Mouse (Mus musculus) midbrain, embryonic 14.5 days (tissue): ENCODE measurements around the gene Mat2a. TPM values are rescaled to one million over a fixed set of nuclear protein-coding genes. Genes with fewer than 3 reads are reported as not detected.

ENCODE experiments used
- ATAC-seq: fragments of 200-750 bp; cut with Nextera tagmentation; 2 replicates; pipeline ENCODE4 v1.8.0; 2017; ENCODE audit warnings: moderate number of reproducible peaks, moderate library complexity; ENCODE audit not compliant: low FRiP score, low TSS enrichment
- DNase-seq: peaks from one replicate; pipeline ENCODE4 v3.0.0-alpha.2; 2015
- H3K27ac ChIP-seq: fragments of 300-500 bp; sonication (generic); replicated peaks from 2 replicates; pipeline ENCODE4 v1.5.1; 2014; ENCODE audit warnings: mild to moderate bottlenecking, low read depth, low read length, moderate library complexity
- H3K27me3 ChIP-seq: fragments of 300-500 bp; sonication (generic); 2 replicates; pipeline ENCODE4 v1.6.1; 2014; ENCODE audit warnings: low read length, control low read depth, mixed read lengths; ENCODE audit not compliant: control insufficient read depth, insufficient read depth
- H3K36me3 ChIP-seq: fragments of 300-500 bp; sonication (generic); 2 replicates; pipeline ENCODE4 v1.6.1; 2014; ENCODE audit warnings: low read length, control low read depth; ENCODE audit not compliant: control insufficient read depth, insufficient read depth
- H3K4me1 ChIP-seq: fragments of 300-500 bp; sonication (generic); 2 replicates; pipeline ENCODE4 v1.6.1; 2014; ENCODE audit warnings: mild to moderate bottlenecking, antibody characterized with exemption, low read length, control low read depth; ENCODE audit not compliant: control insufficient read depth, insufficient read depth
- H3K4me2 ChIP-seq: fragments of 300-500 bp; sonication (generic); 2 replicates; pipeline ENCODE4 v1.6.1; 2014; ENCODE audit warnings: mild to moderate bottlenecking, low read length, moderate library complexity
- H3K4me3 ChIP-seq: fragments of 300-500 bp; sonication (generic); replicated peaks from 2 replicates; pipeline ENCODE4 v1.5.1; 2014; ENCODE audit warnings: low read depth, low read length
- H3K9ac ChIP-seq: fragments of 300-500 bp; sonication (generic); replicated peaks from 2 replicates; pipeline ENCODE4 v1.6.1; 2014; ENCODE audit warnings: mild to moderate bottlenecking, low read length, moderate library complexity
- H3K9me3 ChIP-seq: fragments of 300-500 bp; sonication (generic); 2 replicates; pipeline ENCODE4 v1.6.1; 2016; ENCODE audit warnings: low read length, control low read depth, mixed read lengths; ENCODE audit not compliant: control insufficient read depth
- whole genome bisulfite sequencing: fragments of 180-500 bp; shearing (Covaris S2); extraction: QIAGEN DNeasy Blood & Tissue Kit; methylation state at CpG from one replicate; pipeline ENCODE4 v1.1.7; 2014; 5-methylcytosine and 5-hydroxymethylcytosine counted together
- polyA plus RNA-seq: library from polyadenylated mRNA; unstranded; fragments of >200 nt; fragmentation: Nextera tagmentation; extraction: Ambion mirVana; gene quantifications from 2 replicates; pipeline ENCODE4 v1.2.1, GENCODE M21; 2014

Mat2a gene
- polyA plus RNA-seq, 1 experiment from 2014 or later: 413 TPM

DNA sequence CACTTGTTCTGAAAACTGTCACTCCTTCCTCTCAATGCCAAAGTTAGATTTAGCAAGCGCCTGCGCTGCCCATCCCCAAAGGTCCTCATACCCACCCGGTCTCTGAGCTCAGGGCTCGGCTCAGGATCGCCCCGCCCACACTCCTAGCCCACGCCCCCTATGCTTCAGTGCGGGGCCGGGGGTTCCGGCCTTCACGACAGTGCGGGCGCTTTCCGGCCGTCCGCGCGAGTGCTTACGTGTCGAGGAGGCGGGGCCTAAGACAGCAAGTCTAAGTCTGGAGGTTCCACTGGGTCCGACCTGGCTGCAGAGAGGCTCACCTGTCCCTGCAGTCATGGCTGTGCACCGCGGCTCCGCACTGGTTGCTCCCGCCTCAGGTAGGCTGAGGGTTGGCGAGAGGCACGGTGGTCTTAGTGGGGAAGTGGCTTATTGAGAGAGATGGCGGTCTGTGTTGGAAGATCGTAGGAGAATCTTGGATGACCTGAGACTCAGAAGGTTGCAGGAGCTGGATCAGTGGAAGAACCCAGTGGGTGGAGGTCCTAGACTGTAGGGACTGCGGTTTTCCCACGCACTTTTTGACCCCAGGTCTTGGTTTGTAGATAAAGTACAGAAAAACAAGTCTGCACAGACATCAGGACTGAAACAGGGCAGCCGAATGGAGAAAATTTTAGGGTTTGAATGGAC, 25.1 kb downstream of the Mat2a start, which contains the start of gene Ggcx:
TSS of gene Ggcx (plus strand) at position 233 of the 681 bp plus-strand sequence.
- Histone ChIP-seq H3K4me1 (peaks cover 9% of the 10 kb centered on the region; the same call in 1 of the 2 replicates), H3K4me2 (peak within 1 kb of the TSS; percentile 87), H3K27ac (peak within 1 kb of the TSS; percentile 71), H3K27me3 (no peaks in the 10 kb centered on the region), H3K9me3 (no peaks in the 10 kb centered on the region), H3K9ac (peak within 1 kb of the TSS; percentile 84), H3K36me3 (peaks cover 15% of the 10 kb centered on the region), H3K4me3 (peak within 1 kb of the TSS; percentile 74)
- ATAC-seq: peak; percentile 95
- DNase-seq: peak; percentile 97
- WGBS: 2% methylated on average over 33 of the region's 33 CpGs

- Histone ChIP-seq H3K9ac (no peak overlapping the region), H3K4me3 (no peak overlapping the region), H3K9me3 (no peaks in the 10 kb centered on the region), H3K4me2 (no peak overlapping the region), H3K27me3 (no peaks in the 10 kb centered on the region), H3K27ac (no peak overlapping the region), H3K4me1 (peaks cover 9% of the 10 kb centered on the region; the same call in 1 of the 2 replicates), H3K36me3 (no peaks in the 10 kb centered on the region)
- DNase-seq (no peak), ATAC-seq (no peak)
- 84% methylated on average over 7 of the region's 7 CpGs for WGBS
Measured at GRCm38 (mm10) chr6:72410518-72410917, 28.8 kb downstream of the Mat2a start.

- 42% methylated on average over 1 of the region's 1 CpGs for WGBS
- Histone ChIP-seq H3K27ac (no peak overlapping the region), H3K4me1 (peaks cover 7% of the 10 kb centered on the region; the same call in 1 of the 2 replicates)
Measured at GRCm38 (mm10) chr6:72410003-72410402, 29.4 kb downstream of the Mat2a start.

DNA sequence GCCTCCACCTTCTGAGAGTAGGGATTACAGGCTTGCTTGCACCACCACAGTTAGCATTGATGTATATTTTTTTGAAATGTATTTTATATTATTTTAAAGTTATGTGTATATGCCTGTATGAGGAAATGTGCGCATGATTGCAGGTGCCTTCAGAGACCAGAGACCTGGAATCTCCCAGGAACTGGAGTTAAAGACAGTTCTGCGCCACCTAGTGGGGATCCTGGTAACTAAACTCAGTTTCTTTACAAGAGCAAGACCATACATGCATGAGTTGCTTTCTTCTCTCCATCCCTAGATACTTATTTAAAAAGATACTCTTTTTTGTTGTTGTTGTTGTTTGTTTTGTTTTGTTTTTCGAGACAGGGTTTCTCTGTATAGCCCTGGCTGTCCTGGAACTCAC, 29.8 kb downstream of the Mat2a start:
- Histone ChIP-seq H3K4me2 (no peak overlapping the region), H3K27ac (no peak overlapping the region), H3K4me1 (peaks cover 3% of the 10 kb centered on the region; the same call in 1 of the 2 replicates), H3K27me3 (no peaks in the 10 kb centered on the region), H3K36me3 (no peaks in the 10 kb centered on the region), H3K9me3 (no peaks in the 10 kb centered on the region), H3K4me3 (no peak overlapping the region), H3K9ac (no peak overlapping the region)
- DNase-seq (peak; percentile 91), ATAC-seq (no peak)
- WGBS: 11% methylated on average over 3 of the region's 3 CpGs

More at GRCm38 (mm10) chr6:72410003-72410402, 29.4 kb downstream of the Mat2a start:
- no peaks in the 10 kb centered on the region for H3K36me3 ChIP-seq
- ATAC-seq (no peak), DNase-seq (no peak)
- H3K4me2 ChIP-seq: no peak overlapping the region
- no peak overlapping the region for H3K9ac ChIP-seq
- H3K27me3 ChIP-seq: no peaks in the 10 kb centered on the region
- no peak overlapping the region for H3K4me3 ChIP-seq
- H3K9me3 ChIP-seq: no peaks in the 10 kb centered on the region

DNA sequence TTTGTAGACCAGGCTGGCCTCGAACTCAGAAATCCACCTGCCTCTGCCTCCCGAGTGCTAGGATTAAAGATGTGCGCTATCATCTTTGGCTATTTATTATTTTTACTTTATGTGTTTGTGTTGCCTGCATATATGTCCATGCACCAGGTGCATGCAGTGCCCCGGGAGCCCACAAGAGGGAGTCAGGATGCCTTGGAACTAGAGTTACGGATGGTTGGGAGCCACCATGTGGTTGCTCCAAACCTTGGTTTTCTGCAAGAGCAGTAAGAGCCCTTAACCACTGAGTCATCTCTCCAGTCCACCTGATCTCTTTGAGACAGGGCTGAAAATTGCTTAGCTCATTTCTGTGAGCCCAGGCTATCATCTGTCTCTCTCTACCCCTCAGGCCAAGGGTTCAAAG, 32.2 kb downstream of the Mat2a start:
- ATAC-seq: no peak; the same call in 1 of the 2 replicates
- H3K4me1 ChIP-seq: no peaks in the 10 kb centered on the region
- H3K4me2 ChIP-seq: no peak overlapping the region
- H3K36me3 ChIP-seq: no peaks in the 10 kb centered on the region
- H3K27ac ChIP-seq: no peak overlapping the region
- no peaks in the 10 kb centered on the region for H3K9me3 ChIP-seq
- WGBS: 3% methylated on average over 5 of the region's 5 CpGs
- no peaks in the 10 kb centered on the region for H3K27me3 ChIP-seq
- no peak overlapping the region for H3K4me3 ChIP-seq
- peak; percentile 91 for DNase-seq
- no peak overlapping the region for H3K9ac ChIP-seq

DNA sequence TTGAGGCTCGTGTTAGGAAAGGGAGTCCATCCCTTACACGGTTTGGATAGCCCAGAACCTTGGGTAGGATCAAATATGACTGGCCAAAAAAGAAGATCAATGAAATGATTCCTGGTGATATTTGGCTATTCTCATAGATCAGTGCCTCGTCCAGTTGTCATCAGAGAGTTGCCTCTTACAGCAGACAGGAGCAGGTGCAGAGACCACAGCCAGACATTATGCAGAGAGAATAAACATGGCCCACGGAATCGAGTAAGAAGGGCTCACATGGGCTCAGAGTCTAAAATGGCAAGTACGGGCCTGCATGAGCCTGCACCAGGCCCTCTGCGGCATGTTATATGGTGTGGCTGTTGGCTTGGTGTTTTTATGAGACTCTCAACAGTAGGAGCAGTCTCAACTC, 34.0 kb downstream of the Mat2a start:
- H3K4me1 ChIP-seq: no peaks in the 10 kb centered on the region
- H3K9me3 ChIP-seq: no peaks in the 10 kb centered on the region
- no peak overlapping the region for H3K27ac ChIP-seq
- no peaks in the 10 kb centered on the region for H3K36me3 ChIP-seq
- no peak for DNase-seq
- ATAC-seq: no peak
- no peak overlapping the region for H3K9ac ChIP-seq
- H3K4me2 ChIP-seq: no peak overlapping the region
- 83% methylated on average over 7 of the region's 7 CpGs for WGBS
- H3K27me3 ChIP-seq: no peaks in the 10 kb centered on the region
- H3K4me3 ChIP-seq: no peak overlapping the region

DNA sequence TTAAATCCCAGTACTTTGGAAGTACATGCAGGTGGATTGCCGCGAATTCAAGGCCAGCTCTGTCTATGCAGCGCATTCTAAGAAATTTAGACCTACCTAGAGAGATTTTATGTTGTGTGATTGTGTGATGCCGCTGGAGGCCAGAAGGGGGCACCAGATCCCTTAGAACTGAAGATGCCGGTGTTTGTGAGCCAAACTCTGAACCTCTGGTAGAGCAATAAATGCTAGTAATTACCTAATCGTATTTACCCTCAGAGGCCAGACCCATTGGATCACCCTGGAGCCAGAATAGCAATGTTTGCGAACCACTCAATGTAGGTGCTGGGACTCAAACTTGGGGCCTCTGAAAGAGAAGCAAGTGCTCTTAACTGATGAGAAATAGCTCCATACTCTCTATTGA, 37.5 kb downstream of the Mat2a start:
- no peak overlapping the region for H3K4me2 ChIP-seq
- no peaks in the 10 kb centered on the region for H3K4me1 ChIP-seq
- H3K4me3 ChIP-seq: no peak overlapping the region
- H3K27me3 ChIP-seq: no peaks in the 10 kb centered on the region
- ATAC-seq (no peak), DNase-seq (peak; percentile 81)
- no peaks in the 10 kb centered on the region for H3K9me3 ChIP-seq
- H3K9ac ChIP-seq: no peak overlapping the region
- H3K27ac ChIP-seq: no peak overlapping the region
- H3K36me3 ChIP-seq: no peaks in the 10 kb centered on the region
- WGBS: 23% methylated on average over 7 of the region's 7 CpGs

GRCm38 (mm10) chr6:72399967-72400366, 39.4 kb downstream of the Mat2a start:
- Histone ChIP-seq H3K4me1 (no peaks in the 10 kb centered on the region), H3K4me3 (no peak overlapping the region), H3K9ac (no peak overlapping the region), H3K4me2 (no peak overlapping the region), H3K36me3 (no peaks in the 10 kb centered on the region), H3K9me3 (no peaks in the 10 kb centered on the region), H3K27ac (no peak overlapping the region), H3K27me3 (no peaks in the 10 kb centered on the region)
- no peak for ATAC-seq
- WGBS: 42% methylated on average over 2 of the region's 2 CpGs
- DNase-seq: no peak

GRCm38 (mm10) chr6:72396837-72397251, 42.5 kb downstream of the Mat2a start:
- DNase-seq (no peak), ATAC-seq (no peak)
- H3K9me3 ChIP-seq: no peaks in the 10 kb centered on the region
- no peak overlapping the region for H3K9ac ChIP-seq
- no peaks in the 10 kb centered on the region for H3K27me3 ChIP-seq
- H3K4me3 ChIP-seq: no peak overlapping the region
- WGBS: 85% methylated on average over 10 of the region's 10 CpGs
- H3K4me2 ChIP-seq: no peak overlapping the region
- no peak overlapping the region for H3K27ac ChIP-seq
- no peaks in the 10 kb centered on the region for H3K4me1 ChIP-seq
- H3K36me3 ChIP-seq: no peaks in the 10 kb centered on the region
